Mouse (Mus musculus): ENCODE results near the gene 2310079G19Rik.
A peak's percentile ranks its signal among the peaks of the same experiment; 100 is the strongest.

The 2310079G19Rik gene

DNA sequence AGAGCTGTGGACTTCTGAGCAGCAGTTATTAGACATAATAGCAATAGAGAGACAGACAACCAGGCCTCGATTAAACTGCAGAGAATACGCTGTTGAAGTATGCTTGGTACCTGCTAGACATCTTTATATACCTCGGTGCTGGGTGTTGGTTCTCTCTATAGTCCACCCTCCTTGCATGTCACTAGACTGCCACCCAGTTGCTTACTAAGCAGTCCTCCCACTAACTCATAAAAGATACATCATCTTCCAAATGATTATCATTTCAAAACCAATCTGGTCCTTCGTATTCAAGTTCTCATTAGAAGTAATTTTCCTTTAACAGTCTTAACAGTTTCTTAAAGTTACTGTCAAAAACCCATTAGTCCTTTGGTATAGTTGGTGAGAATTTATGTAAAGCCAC, at the start of gene 2310079G19Rik:
2310079G19Rik (minus strand) TSS at position 101 of the 400 bp plus-strand sequence.
- no peak for DNase-seq (ENCODE audit: low spot score)

DNA sequence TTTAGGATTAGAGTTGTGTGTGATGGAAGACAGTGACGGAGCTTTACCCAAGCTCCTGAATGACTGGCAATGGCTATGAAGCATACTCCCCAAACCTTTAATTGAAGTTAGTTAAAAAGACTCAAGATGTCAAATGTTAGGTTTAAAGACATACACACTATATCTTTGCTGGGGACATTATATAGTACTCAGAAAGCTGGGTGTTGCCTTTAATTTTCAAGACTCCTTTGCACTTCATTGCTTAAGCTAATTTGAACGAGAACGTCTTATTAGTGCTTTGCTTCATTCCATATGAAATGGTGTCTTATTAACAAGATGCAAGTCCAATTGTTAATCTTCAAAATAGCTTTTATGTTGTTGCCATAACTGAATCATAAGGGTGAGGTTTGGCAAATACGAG, 44.1 kb upstream of the 2310079G19Rik start, which contains the start of gene Krtap27-1:
Krtap27-1 (minus strand) TSS at position 101 of the 400 bp plus-strand sequence.
- no peak for DNase-seq (ENCODE audit: low spot score)

DNA sequence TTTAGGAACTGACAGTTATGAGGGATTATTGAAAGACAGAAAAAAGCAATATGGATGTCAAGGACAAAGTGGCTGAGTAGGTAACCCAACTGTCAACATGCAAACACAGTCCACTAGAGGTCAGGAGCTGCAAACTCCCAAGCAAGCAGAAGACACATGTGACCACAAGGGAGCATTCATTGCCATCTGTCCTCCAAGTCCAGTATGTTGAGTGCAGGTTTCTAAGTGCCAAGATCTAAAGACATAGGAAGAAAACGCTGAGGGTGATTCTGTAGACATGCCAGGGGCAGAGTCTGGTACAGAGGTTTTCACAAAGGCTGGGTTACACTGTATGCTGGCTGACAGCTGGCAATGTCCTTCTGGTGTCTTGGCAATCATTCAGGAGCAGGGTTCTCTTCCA, 30.0 kb upstream of the 2310079G19Rik start:
- DNase-seq (ENCODE audit: low spot score): no peak

DNA sequence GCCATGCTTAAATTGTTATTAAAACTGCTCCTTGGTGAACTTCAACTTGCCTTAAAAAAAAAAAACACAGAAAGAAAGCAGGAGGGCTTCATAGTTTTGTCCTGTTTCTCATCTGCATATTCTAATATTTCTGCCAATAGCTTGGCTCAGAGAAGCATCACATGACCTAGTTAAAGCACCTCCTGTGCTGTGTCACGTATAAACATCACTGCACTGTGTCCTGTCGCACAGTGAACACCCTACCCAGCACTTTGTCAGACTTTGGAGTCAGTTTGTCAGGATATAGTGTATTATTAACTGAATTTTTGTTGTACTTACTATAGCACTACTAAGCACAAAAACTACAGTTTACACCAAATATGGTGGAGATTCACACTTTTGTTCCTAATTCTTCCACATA, 24.5 kb upstream of the 2310079G19Rik start:
- no peak for DNase-seq (ENCODE audit: low spot score)

DNA sequence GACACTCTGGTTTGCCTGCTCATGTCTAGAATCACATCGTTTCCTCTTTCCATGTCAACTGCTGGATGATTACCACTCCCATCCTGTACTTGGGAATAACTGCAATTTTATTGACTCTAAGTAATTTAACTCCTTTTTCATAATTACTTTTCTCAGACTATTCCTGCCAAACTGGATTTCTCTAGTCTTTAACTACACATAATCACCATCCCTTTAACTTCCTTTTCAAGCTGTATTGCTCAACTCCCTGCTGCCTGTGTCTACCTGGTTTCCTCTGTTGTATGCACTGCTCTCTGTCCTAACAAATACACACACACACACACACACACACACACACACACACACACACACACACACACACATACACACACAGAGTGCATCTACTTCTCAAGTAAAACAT, 23.6 kb upstream of the 2310079G19Rik start:
- no peak for DNase-seq (ENCODE audit: low spot score)

DNA sequence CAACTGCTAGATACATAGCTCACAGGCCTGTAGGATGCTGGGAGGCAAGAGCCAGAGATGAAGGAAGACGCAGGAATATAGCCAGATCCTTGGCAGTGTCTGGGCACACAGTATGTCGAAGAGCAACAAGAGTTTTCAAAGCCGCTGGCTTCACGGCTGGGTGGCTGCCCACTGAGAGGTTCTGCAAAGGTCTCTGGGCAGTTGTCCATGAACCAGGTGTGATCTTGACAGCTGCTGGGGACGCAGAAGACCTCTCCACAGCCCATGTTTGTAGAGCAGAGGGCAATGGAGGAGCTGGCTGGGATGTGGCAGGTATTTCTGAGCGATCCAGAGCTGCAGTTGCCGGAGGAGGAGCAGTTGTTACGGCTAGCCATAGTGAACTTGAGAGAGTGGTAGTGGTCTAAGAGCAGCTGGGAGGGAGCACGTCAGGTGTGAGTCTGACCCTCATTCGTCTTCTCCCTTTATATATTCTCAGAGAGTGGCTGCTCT, 19.9 kb upstream of the 2310079G19Rik start, which contains the start of gene Krtap26-1:
Krtap26-1 (minus strand) TSS at position 439 of the 489 bp plus-strand sequence.
- no peak for DNase-seq (ENCODE audit: low spot score)

DNA sequence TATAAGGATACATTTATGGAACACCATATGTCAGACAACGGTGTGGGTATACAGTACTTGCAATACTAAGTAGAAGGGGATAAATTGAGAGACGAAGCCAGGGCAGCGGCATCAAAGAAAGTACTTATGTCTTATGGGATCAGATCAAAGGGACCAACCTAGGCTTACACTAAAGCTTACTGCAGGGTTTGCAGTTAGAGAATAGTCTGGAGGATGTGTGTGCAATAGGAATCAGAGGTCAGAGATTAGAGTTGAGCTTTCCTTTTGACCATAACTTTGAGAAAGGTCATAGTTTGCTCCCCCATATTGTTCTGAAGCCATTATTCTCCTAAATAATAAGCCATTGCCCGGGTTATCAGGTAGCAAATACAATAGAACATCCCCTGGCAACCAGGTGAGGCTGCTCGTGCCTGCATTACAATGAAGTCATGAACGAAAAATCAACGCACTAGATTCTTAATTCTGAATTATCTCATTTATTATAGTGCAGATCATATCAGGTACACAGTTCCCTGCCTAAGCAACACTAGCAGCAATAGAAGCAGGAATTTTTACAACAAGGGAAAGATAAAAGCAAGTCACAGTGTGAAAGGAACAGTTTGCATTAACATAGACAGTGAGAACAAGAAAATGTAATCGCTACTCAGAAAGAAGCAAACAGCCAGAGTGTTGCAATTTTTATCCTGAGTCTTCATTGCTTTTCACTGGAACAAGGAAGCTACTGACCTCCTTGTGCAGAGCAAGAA, 19.1 kb upstream of the 2310079G19Rik start:
- DNase-seq (ENCODE audit: low spot score): no peak

DNA sequence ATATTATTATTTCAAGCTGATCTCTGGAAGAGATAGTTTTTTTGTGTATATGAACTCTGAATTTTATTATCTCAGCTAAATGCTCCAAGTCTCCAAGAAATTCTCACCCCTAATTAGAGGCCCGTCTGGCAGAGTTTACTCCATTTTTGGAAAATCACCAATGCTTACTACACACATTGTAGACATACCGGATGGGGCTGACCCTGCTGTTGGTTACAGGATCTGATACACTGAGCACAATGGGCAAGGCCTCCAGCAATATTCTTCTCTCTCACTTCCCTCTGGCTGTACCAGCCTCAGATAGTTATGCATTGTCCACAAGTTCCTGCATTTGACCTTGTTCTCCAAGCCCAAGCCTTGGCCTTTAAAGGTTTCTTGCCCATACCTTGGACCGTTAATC, 12.6 kb upstream of the 2310079G19Rik start:
- DNase-seq (ENCODE audit: low spot score): no peak

DNA sequence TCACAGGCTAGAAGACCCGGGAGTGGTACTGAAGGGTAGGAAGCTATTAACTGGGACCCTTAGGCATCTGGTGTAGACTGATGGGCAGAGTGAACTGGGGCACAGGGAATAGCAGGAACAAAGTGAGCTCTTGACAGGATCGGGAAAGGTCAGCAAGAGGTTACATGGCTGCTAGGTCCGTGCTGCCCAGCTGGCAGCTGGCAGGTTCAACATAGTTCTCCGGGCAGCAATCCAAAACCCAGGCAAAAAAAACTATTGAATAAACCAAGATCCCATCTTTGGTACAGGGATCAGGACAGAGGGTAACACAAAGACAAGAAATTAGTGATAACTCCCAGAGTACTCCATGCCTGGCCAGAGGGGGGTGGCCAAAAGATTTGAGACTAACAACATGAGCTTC, 7.7 kb upstream of the 2310079G19Rik start:
- DNase-seq (ENCODE audit: low spot score): peak; percentile 23

DNA sequence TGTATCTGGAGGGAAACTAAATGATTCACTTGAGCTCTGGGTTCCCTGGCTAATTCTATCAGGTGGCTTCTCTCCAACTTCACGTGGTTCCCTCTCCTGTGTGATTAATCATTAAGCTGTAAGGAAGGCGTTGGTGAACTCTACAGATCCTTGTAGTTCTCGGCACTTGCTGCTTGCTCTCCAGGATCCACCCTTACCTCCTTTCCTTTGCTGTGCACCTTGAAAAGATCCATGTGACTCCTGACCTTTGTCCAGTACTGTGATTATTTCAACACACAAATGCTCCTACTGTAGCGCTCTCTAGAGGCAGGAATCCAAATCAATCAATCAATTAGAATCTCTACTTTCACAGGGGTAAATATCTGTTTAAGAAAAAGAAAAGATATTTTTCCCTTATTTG, 4.0 kb upstream of the 2310079G19Rik start:
- no peak for DNase-seq (ENCODE audit: low spot score)

DNA sequence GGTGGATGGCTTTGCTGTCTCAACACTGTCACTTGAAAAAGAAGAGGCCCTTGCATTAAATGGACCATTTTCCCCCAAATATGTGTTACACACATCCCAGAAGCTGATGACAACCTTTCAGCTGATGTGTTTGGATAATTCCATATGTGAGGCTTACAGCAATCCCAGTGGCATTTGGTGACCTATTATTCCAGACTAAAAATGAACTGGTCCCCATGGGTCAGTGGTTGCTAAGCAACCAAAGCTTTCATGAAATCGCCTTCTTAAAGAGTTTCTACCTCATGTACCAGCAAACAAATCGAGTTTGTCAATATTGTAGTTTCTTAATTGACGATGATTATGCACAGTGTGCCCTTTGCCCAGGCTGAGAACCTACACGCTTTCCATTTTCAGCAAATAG, 14.8 kb downstream of the 2310079G19Rik start:
- DNase-seq (ENCODE audit: low spot score): no peak

DNA sequence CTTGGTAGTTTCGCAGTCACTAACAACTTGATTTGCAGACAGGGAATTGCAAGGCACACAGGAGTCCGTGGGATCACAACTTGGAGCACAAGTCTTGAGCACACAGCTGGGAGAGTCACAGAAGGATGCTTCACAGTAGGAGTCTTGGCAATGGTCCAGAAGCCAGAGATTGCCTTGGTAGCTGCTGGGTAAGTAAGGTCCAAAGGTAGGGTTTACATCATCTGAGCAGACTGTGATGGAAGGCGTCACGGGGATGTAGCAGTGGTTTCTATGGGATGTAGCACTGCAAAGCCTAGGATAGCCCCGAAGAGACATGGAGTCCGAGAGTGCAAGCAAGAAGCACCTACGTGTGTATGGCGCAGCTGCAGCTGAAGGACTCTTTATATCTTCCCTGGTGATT, 15.5 kb downstream of the 2310079G19Rik start, which contains the start of gene Krtap24-1:
Krtap24-1 (minus strand) TSS at position 358 of the 400 bp plus-strand sequence.
- no peak for DNase-seq (ENCODE audit: low spot score)

DNA sequence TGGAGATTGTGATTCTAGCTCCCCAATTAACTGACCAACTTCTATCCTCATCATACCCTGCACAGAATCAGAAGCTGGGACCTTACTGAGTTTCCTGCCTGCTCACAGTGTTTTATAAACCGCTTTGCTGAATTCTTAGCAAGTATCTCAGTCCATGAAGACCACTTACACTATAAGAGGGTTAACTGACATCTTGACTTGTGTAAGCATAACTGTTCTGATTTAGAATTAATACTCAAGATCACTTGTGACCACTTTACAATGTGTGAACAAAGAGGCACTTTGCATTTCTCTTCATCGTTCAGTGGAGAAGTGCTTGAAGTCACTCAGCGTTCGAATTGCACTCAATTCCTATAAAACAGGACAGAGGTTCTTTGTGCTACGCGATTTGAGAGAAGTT, 22.9 kb downstream of the 2310079G19Rik start:
- DNase-seq (ENCODE audit: low spot score): no peak

DNA sequence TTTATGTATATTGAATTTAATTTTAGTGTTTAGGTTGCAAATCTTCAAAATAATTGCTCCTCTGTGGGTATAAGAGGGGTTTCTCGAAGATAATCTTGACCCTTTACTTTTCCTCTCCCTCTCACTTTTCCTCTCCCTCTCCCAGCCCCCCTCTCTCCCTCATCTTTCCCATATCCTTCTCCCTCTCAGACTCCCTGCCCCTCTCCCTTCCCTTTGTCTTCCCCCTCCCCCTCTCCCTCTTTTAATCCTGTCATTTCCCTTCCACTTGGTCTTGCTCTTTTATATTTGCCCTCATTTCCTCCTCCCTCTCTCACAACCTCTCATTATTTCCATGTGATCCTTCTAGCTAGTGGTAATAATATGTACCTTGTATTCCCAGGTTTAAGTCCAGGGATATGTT, 25.0 kb downstream of the 2310079G19Rik start:
- DNase-seq (ENCODE audit: low spot score): no peak

DNA sequence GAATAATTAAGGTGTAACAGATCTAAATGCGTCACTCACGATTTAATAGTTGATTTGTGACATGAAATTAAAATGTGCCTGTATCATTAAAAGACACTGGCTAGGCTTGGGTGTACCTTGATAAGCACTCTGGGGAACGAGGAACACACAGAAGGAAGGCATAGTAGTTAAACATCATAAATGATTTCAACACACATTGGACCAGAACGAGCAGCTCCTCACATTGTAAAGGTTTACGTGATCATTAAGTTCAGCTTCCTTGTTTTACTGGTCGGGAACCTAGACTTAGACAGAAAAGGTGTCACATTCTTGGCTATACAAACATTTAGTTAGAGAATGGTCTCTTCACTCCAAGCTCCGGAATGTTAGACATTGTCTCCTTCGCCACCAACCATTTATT, 27.2 kb downstream of the 2310079G19Rik start:
- no peak for DNase-seq (ENCODE audit: low spot score)

DNA sequence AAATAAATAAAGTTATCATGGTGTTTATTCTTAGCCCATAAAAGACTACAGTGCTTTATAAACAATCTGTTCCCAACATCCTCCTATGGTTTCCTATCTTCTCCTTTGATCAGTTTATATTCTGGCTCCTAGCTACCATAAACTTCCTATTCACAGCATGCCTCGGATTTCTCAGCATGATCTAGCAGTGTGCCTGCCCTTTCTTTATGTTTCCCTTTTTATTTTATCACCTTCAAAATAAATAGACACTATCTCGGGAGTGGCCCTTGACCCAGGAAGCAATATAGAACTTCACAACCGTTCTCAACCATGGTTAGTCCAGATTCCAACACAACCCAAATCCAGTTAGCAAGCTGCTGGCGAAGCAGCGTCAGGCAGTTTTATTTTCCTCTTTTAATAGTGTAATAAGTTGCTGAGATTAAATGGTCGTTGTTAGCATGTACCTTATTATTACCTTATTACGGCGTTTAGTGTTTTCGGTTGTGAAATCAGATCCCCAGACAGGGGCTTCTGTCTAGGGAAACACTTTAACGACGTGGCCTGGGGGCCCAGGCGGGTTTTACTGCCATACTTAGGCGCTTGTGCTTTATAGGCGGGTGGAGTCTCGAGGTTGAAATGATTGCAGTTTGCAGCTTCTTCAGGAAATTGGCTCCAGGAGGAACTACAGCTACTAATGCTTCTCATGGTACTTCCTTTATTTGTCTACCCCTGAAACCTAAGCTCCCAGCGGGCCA, 27.8 kb downstream of the 2310079G19Rik start:
- DNase-seq (ENCODE audit: low spot score): no peak

DNA sequence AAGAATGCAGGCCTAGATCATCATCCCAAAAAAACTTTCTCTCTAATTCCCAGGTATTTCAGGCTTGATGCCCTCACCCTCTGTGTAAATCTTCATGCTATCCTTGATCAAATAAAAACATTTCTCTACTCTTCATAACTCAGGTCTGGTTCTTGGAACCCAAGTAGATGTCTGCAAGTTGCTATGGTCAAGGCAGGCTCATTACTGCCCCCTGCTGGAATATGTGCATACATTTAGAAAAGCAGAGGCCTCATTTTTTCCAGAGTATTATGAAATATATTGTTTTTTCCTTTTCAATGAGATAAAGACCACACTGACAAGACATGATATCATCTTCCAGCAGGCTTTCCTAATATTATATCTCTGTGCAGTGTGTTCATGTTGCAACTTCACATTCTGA, 34.7 kb downstream of the 2310079G19Rik start:
- no peak for DNase-seq (ENCODE audit: low spot score)

DNA sequence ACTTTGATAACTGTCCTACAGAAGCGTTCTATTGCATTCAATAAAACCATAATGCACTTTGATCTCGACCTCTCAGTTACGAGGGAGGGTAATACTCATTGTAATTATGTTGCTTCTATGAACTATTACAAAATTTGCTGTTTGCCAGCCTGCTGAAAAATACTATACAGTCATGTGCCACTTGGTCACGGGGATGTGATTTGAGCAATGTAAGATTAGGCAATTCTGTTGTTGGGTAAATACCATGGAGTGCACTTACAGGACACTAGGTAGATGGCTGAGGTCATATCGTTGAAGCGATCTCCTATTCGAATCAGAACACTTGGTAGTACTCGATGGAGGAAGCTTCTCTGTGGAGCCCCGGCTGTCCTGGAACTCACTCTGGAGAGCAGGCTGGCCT, 44.1 kb downstream of the 2310079G19Rik start:
- DNase-seq (ENCODE audit: low spot score): no peak

Data from adipocyte (in vitro differentiated cells).